25 mouse cellular contexts compared by ENCODE assay signal in genomic region chr17:5112116-5112515, GRCm38 (mm10).
DNase-seq lines count a peak whose midpoint lies in the region; ATAC-seq lines count a peak whose summit lies in the region.
"Had no signal": no experiment of that assay in that cellular context is flagged by ENCODE, and none has a peak within 500 bp of the region (broad histone marks: within the 10 kb centered on the region; RNA-seq: fewer than 3 reads in every experiment).

No protein-coding gene starts in this region.

- intact Hi-C loops in heart, postnatal 25 days (cut with DNase I) = no loop called here

- H3K36me3 ChIP-seq in heart, embryonic 11.5 days (ENCODE audit: control insufficient read depth, insufficient read depth, low read length) = no peaks in the 10 kb centered on the region
- no peaks in the 10 kb centered on the region for H3K36me3 ChIP-seq in liver, embryonic 11.5 days (ENCODE audit: control insufficient read depth, insufficient read depth, low read length)
- H3K36me3 ChIP-seq in hindbrain, embryonic 11.5 days (ENCODE audit: control insufficient read depth, insufficient read depth, low read length) = no peaks in the 10 kb centered on the region
- H3K36me3 ChIP-seq: hindbrain, embryonic 15.5 days; midbrain, embryonic 15.5 days had no signal

- peak overlapping the region; percentile 50; the same call in 1 of the 2 replicates for H3K27ac ChIP-seq in heart, embryonic 11.5 days (ENCODE audit: low read depth, low read length)
- peak overlapping the region; percentile 59 for H3K27ac ChIP-seq in liver, embryonic 11.5 days (ENCODE audit: low read depth, low read length)
- H3K27ac ChIP-seq in hindbrain, embryonic 11.5 days (ENCODE audit: low read depth, low read length) = no peak overlapping the region
- H3K27ac ChIP-seq: hindbrain, embryonic 15.5 days; left cerebral cortex, adult 2 months; midbrain, embryonic 15.5 days had no signal

- no peak overlapping the region for H3K9ac ChIP-seq in heart, embryonic 11.5 days (ENCODE audit: low read depth, low read length)
- 0 out of 2 replicates have a peak overlapping the region, but pooled peaks have one; percentile 8 for H3K9ac ChIP-seq in liver, embryonic 11.5 days (ENCODE audit: low read depth, low read length)
- no peak overlapping the region for H3K9ac ChIP-seq in hindbrain, embryonic 11.5 days (ENCODE audit: low read depth, low read length)
- H3K9ac ChIP-seq: hindbrain, embryonic 15.5 days; midbrain, embryonic 15.5 days had no signal

- no peak overlapping the region for H3K4me3 ChIP-seq in heart, embryonic 11.5 days (ENCODE audit: low read depth, low read length)
- H3K4me3 ChIP-seq in liver, embryonic 11.5 days (ENCODE audit: low read depth, low read length) = no peak overlapping the region
- no peak overlapping the region for H3K4me3 ChIP-seq in hindbrain, embryonic 11.5 days (ENCODE audit: low read depth, low read length)
- H3K4me3 ChIP-seq: hindbrain, embryonic 15.5 days; left cerebral cortex, adult 2 months; midbrain, embryonic 15.5 days; myocyte had no signal

- no peaks in the 10 kb centered on the region for H3K27me3 ChIP-seq in heart, embryonic 11.5 days (ENCODE audit: control insufficient read depth, insufficient read depth, low read length)
- H3K27me3 ChIP-seq in liver, embryonic 11.5 days (replicated peaks; ENCODE audit: control insufficient read depth, insufficient read depth, low read length) = no peaks in the 10 kb centered on the region
- no peaks in the 10 kb centered on the region for H3K27me3 ChIP-seq in hindbrain, embryonic 11.5 days (ENCODE audit: control insufficient read depth, insufficient read depth, low read length)
- H3K27me3 ChIP-seq: hindbrain, embryonic 15.5 days; midbrain, embryonic 15.5 days had no signal

- no peak for DNase-seq in heart, postnatal 25 days (ENCODE audit: low spot score)
- peak; percentile 53 for DNase-seq in c-Kit-negative CD71-positive TER-119-positive erythroid progenitor cells, embryonic 14.5 days (ENCODE audit: low read depth, low spot score)
- no peak for DNase-seq in liver, embryonic 11.5 days (ENCODE audit: low spot score)
- DNase-seq in right cerebral cortex, adult 18-20 months = no peak
- no peak for DNase-seq in hindbrain, embryonic 11.5 days (ENCODE audit: low spot score)
- DNase-seq in kidney, adult 11 months = no peak
- DNase-seq: adrenal gland, postnatal 14 days; cerebellum, adult 18-20 months; gastrocnemius, postnatal 25 days; heart, postnatal 36 days; kidney, adult 18-20 months; kidney, postnatal 14 days; left cerebral cortex, postnatal 4 days; lung, postnatal 10 days; right cerebral cortex, postnatal 4 days; thymus, postnatal 36 days had no signal

- no peak overlapping the region; the same call in 1 of the 2 replicates for H3K4me2 ChIP-seq in heart, embryonic 11.5 days
- peak overlapping the region; percentile 36 for H3K4me2 ChIP-seq in liver, embryonic 11.5 days
- no peak overlapping the region for H3K4me2 ChIP-seq in hindbrain, embryonic 11.5 days (replicated peaks; ENCODE audit: low read depth, low read length)
- H3K4me2 ChIP-seq: hindbrain, embryonic 15.5 days; midbrain, embryonic 15.5 days had no signal

- 58% methylated on average over 4 of the region's 4 CpGs for WGBS in heart, embryonic 11.5 days (ENCODE audit: insufficient replicate concordance)
- 45% methylated on average over 4 of the region's 4 CpGs for WGBS in liver, embryonic 11.5 days
- WGBS in hindbrain, embryonic 11.5 days = 92% methylated on average over 4 of the region's 4 CpGs

- ATAC-seq in heart, embryonic 11.5 days (replicated peaks; ENCODE audit: insufficient number of reproducible peaks, low FRiP score, low TSS enrichment) = peak; percentile 77
- peak; percentile 96 for ATAC-seq in liver, embryonic 11.5 days (replicated peaks; ENCODE audit: low FRiP score)
- 0 out of 2 replicates have a peak, but pooled peaks have one; percentile 14 for ATAC-seq in megakaryocyte progenitor cell, adult 5-6 weeks (replicated peaks; ENCODE audit: poor library complexity)
- ATAC-seq in hindbrain, embryonic 11.5 days (ENCODE audit: low FRiP score) = no peak
- ATAC-seq: activated CD4-positive, CD25-positive, alpha-beta regulatory T cell, adult 4 months; CD4-positive, CD25-positive, alpha-beta regulatory T cell, adult 4 months; forebrain, embryonic 14.5 days; midbrain, embryonic 15.5 days had no signal

- peaks cover 26% of the 10 kb centered on the region for H3K4me1 ChIP-seq in heart, embryonic 11.5 days (ENCODE audit: control insufficient read depth, insufficient read depth, low read length)
- peaks cover 46% of the 10 kb centered on the region for H3K4me1 ChIP-seq in liver, embryonic 11.5 days (replicated peaks; ENCODE audit: control insufficient read depth, insufficient read depth, low read length)
- no peaks in the 10 kb centered on the region for H3K4me1 ChIP-seq in hindbrain, embryonic 11.5 days (replicated peaks; ENCODE audit: control insufficient read depth, insufficient read depth, low read length)

- no peaks in the 10 kb centered on the region for H3K9me3 ChIP-seq in heart, embryonic 11.5 days (replicated peaks; ENCODE audit: control insufficient read depth, low read length)
- no peaks in the 10 kb centered on the region for H3K9me3 ChIP-seq in liver, embryonic 11.5 days (ENCODE audit: control insufficient read depth, low read length)
- no peaks in the 10 kb centered on the region for H3K9me3 ChIP-seq in hindbrain, embryonic 11.5 days (ENCODE audit: control insufficient read depth, low read length)
- H3K9me3 ChIP-seq: hindbrain, embryonic 15.5 days; midbrain, embryonic 15.5 days had no signal
